Comparison of ENCODE assay signal across 8 mouse cellular contexts in genomic region chr4:54945603-54946445, GRCm38 (mm10). TPM values are rescaled to one million over a fixed set of nuclear protein-coding genes. Genes with fewer than 3 reads are reported as not detected.
DNase-seq lines count a peak whose midpoint lies in the region; ATAC-seq and TF ChIP-seq lines count a peak whose summit lies in the region.

No protein-coding gene starts in this region.

- peaks cover 8% of the 10 kb centered on the region for H3K36me3 ChIP-seq in forebrain, embryonic 10.5 days (replicated peaks)
- no peaks in the 10 kb centered on the region for H3K36me3 ChIP-seq in intestine, embryonic 14.5 days (ENCODE audit: control insufficient read depth, insufficient read depth, low read length)
- H3K36me3 ChIP-seq in midbrain, embryonic 13.5 days, result no peaks in the 10 kb centered on the region

- TF ChIP-seq POLR2A in cerebellum, adult 2 months (IDR thresholded peaks at IDR 0.05; ENCODE audit: borderline replicate concordance, insufficient read depth, low read length), result no peak

- H3K9ac ChIP-seq in intestine, embryonic 14.5 days (ENCODE audit: low read length), result peak overlapping the region; percentile 84
- H3K9ac ChIP-seq in midbrain, embryonic 13.5 days (replicated peaks), result peak overlapping the region; percentile 99

- ATAC-seq in intestine, embryonic 14.5 days (replicated peaks; ENCODE audit: low FRiP score, low TSS enrichment, low read depth), result peak; percentile 44; the same call in 1 of the 2 replicates
- ATAC-seq in midbrain, embryonic 13.5 days, result peak; percentile 56

- H3K4me2 ChIP-seq in intestine, embryonic 14.5 days (ENCODE audit: low read length), result peak overlapping the region; percentile 91
- peak overlapping the region; percentile 92 for H3K4me2 ChIP-seq in midbrain, embryonic 13.5 days (replicated peaks)

- H3K4me3 ChIP-seq in cerebellum, adult 2 months (replicated peaks; ENCODE audit: insufficient read depth, low read depth, low read length), result peak overlapping the region; percentile 32
- peak overlapping the region; percentile 86 for H3K4me3 ChIP-seq in forebrain, embryonic 10.5 days
- peak overlapping the region; percentile 85 for H3K4me3 ChIP-seq in intestine, embryonic 14.5 days (ENCODE audit: low read depth, low read length)
- H3K4me3 ChIP-seq in midbrain, embryonic 13.5 days (replicated peaks), result peak overlapping the region; percentile 92

- H3K27me3 ChIP-seq in cerebellum, adult 2 months (ENCODE audit: control insufficient read depth, insufficient read depth, low read length), result no peaks in the 10 kb centered on the region; the same call in 1 of the 2 replicates
- no peaks in the 10 kb centered on the region for H3K27me3 ChIP-seq in forebrain, embryonic 10.5 days (ENCODE audit: poor library complexity, severe bottlenecking)
- no peaks in the 10 kb centered on the region for H3K27me3 ChIP-seq in intestine, embryonic 14.5 days (replicated peaks; ENCODE audit: control insufficient read depth, insufficient read depth, low read length)
- H3K27me3 ChIP-seq in midbrain, embryonic 13.5 days, result no peaks in the 10 kb centered on the region

- no peak overlapping the region for H3K27ac ChIP-seq in cerebellum, adult 2 months (ENCODE audit: insufficient read depth, low read length)
- H3K27ac ChIP-seq in forebrain, embryonic 10.5 days, result peak overlapping the region; percentile 99
- peak overlapping the region; percentile 97 for H3K27ac ChIP-seq in intestine, embryonic 14.5 days (ENCODE audit: low read depth)
- peak overlapping the region; percentile 99 for H3K27ac ChIP-seq in midbrain, embryonic 13.5 days

- peak in 1 of 2 experiments; percentile 29 for DNase-seq in cerebellum, adult 2 months
- DNase-seq in cerebellum, adult 11 months, result no peak
- DNase-seq in ES-CJ7 (ENCODE audit: low read depth, low spot score), result peak; percentile 84
- DNase-seq in forebrain, embryonic 10.5 days (ENCODE audit: extremely low spot score, low spot score), result peak; percentile 81
- peak; percentile 82 for DNase-seq in intestine, embryonic 14.5 days (ENCODE audit: low spot score)
- no peak for DNase-seq in spleen, postnatal 4 days (ENCODE audit: low spot score in 2 of 2)
- no peak for DNase-seq in cerebellum, adult 9-10 months

- 1% methylated on average over 36 of the region's 36 CpGs for WGBS in cerebellum, adult 2 months
- WGBS in forebrain, embryonic 10.5 days, result under 1% methylated on average over 36 of the region's 36 CpGs
- under 1% methylated on average over 36 of the region's 36 CpGs for WGBS in intestine, embryonic 14.5 days
- WGBS in midbrain, embryonic 13.5 days, result under 1% methylated on average over 36 of the region's 36 CpGs

- no peaks in the 10 kb centered on the region; the same call in 1 of the 2 replicates for H3K4me1 ChIP-seq in cerebellum, adult 2 months (ENCODE audit: control insufficient read depth, insufficient read depth, low read length)
- H3K4me1 ChIP-seq in forebrain, embryonic 10.5 days, result peaks cover 23% of the 10 kb centered on the region
- peaks cover 8% of the 10 kb centered on the region for H3K4me1 ChIP-seq in intestine, embryonic 14.5 days (replicated peaks; ENCODE audit: control insufficient read depth, insufficient read depth, low read length)
- H3K4me1 ChIP-seq in midbrain, embryonic 13.5 days (replicated peaks), result peaks cover 19% of the 10 kb centered on the region

- H3K9me3 ChIP-seq in forebrain, embryonic 10.5 days, result no peaks in the 10 kb centered on the region
- no peaks in the 10 kb centered on the region for H3K9me3 ChIP-seq in intestine, embryonic 14.5 days (ENCODE audit: control insufficient read depth, low read length)
- H3K9me3 ChIP-seq in midbrain, embryonic 13.5 days, result no peaks in the 10 kb centered on the region

- no peak for TF ChIP-seq CTCF in cerebellum, adult 2 months (IDR thresholded peaks at IDR 0.05; ENCODE audit: borderline replicate concordance, insufficient read depth, low read depth, low read length)

RNA-seq across cellular contexts. Expression of gene Zfp462, which starts 1.0 kb away (rescaled TPM):
- 15.9 and 17.5 TPM in 2 replicates for polyA plus RNA-seq in cerebellum, adult 2 months (2012; rRNA removed)
- polyA plus RNA-seq in forebrain, embryonic 10.5 days (2016; fragmentation: Nextera tagmentation; extraction: Ambion mirVana), result 13.6 and 14.4 TPM in 2 replicates
- polyA plus RNA-seq in intestine, embryonic 14.5 days (2014; fragmentation: Nextera tagmentation; extraction: Ambion mirVana), result 3.5 and 5.1 TPM in 2 replicates
- polyA plus RNA-seq in midbrain, embryonic 13.5 days (2015; fragmentation: Nextera tagmentation; extraction: Ambion mirVana), result 22.6 and 23.1 TPM in 2 replicates

Comparison
In these comparisons a context has a peak if more than half of its experiments do, and no peak if none do; other contexts are left out.
1. DNase-seq: peak in ES-CJ7 (single experiment), forebrain, embryonic 10.5 days (single experiment) and intestine, embryonic 14.5 days (single experiment); none in cerebellum, adult 11 months (single experiment), spleen, postnatal 4 days (0 of 2) and cerebellum, adult 9-10 months (single experiment).
2. H3K4me3 ChIP-seq: peak in every context shown above with its lines; median percentile 92 in midbrain, embryonic 13.5 days; 86 in forebrain, embryonic 10.5 days; 85 in intestine, embryonic 14.5 days; 32 in cerebellum, adult 2 months.